Mouse (Mus musculus) ES-E14 (cell line): Measurements from ENCODE around the gene Ksr2.

ENCODE experiments used
- CHD2 ChIP-seq: IDR thresholded peaks from 2 replicates; pipeline ENCODE4 v1.6.1; 2014; ENCODE audit warnings: mild to moderate bottlenecking, low read depth, low read length, inconsistent platforms
- HCFC1 ChIP-seq: IDR thresholded peaks from 2 replicates; pipeline ENCODE4 v1.6.1; 2012; ENCODE audit warnings: low read length, inconsistent platforms, borderline replicate concordance; ENCODE audit not compliant: insufficient read depth
- MAFK ChIP-seq: IDR thresholded peaks from 2 replicates; pipeline ENCODE4 v1.6.1; 2014; ENCODE audit warnings: mild to moderate bottlenecking, low read depth, low read length, inconsistent platforms; ENCODE audit not compliant: insufficient read depth
- ZC3H11A ChIP-seq: IDR thresholded peaks from 2 replicates; pipeline ENCODE4 v1.6.1; 2012; ENCODE audit warnings: low read depth, mild to moderate bottlenecking, inconsistent platforms, low read length, borderline replicate concordance

- no peak for TF ChIP-seq MAFK
- no peak for TF ChIP-seq CHD2
- no peak for TF ChIP-seq HCFC1
- TF ChIP-seq ZC3H11A = no peak
These were observed 127.9 kb downstream of the Ksr2 start for GRCm38 (mm10) chr5:117541654-117542053.
